Mouse (Mus musculus) MEL (cell line): Measurements from ENCODE around the gene Scn4a. TPM values are rescaled to one million over a fixed set of nuclear protein-coding genes. Genes with fewer than 3 reads are reported as not detected.

Experiments
- DNase-seq: peaks from one replicate; pipeline ENCODE4 v3.0.0; 2011; ENCODE audit warnings: low read depth, low spot score
- H3K27ac ChIP-seq: 2 replicates; pipeline ENCODE4 v1.5.1; 2012; ENCODE audit warnings: low read depth, mild to moderate bottlenecking, control low read depth, low read length, moderate library complexity; ENCODE audit not compliant: control insufficient read depth
- H3K27me3 ChIP-seq, 2 experiments: fragments of 150-350 bp in 1 of 2; sonication (generic) in 1 of 2; 2 replicates each; pipeline ENCODE4 v1.6.1; 2012; ENCODE audit warnings: low read length in 2 of 2, mild to moderate bottlenecking in 2 of 2, improper control_type of control experiment in 1 of 2, moderate library complexity in 1 of 2; ENCODE audit not compliant: insufficient read depth in 2 of 2, control insufficient read depth in 1 of 2
- H3K36me3 ChIP-seq, 2 experiments: 2 replicates each; pipeline ENCODE4 v1.6.1; 2012 to 2014; ENCODE audit warnings: low read length in 2 of 2, improper control_type of control experiment in 1 of 2, inconsistent platforms in 1 of 2, mild to moderate bottlenecking in 1 of 2; ENCODE audit not compliant: insufficient read depth in 2 of 2, control insufficient read depth in 1 of 2
- H3K4me1 ChIP-seq, 2 experiments: fragments of 150-350 bp in 1 of 2; sonication (generic) in 1 of 2; 2 replicates each; pipeline ENCODE4 v1.6.1; 2012; ENCODE audit warnings: low read length in 2 of 2, improper control_type of control experiment in 1 of 2, mild to moderate bottlenecking in 1 of 2; ENCODE audit not compliant: insufficient read depth in 2 of 2, control insufficient read depth in 1 of 2
- H3K4me3 ChIP-seq, 2 experiments: fragments of 150-350 bp in 1 of 2; sonication (generic) in 1 of 2; 2 replicates each; pipeline ENCODE4 v1.5.1; 2012; ENCODE audit warnings: low read depth in 2 of 2, low read length in 2 of 2, mild to moderate bottlenecking in 2 of 2, moderate library complexity in 2 of 2, control low read depth in 1 of 2, improper control_type of control experiment in 1 of 2; ENCODE audit not compliant: control insufficient read depth in 1 of 2, insufficient read depth in 1 of 2
- H3K79me2 ChIP-seq: 2 replicates; pipeline ENCODE4 v1.6.1; 2012; ENCODE audit warnings: mild to moderate bottlenecking, low read length, moderate library complexity; ENCODE audit not compliant: control insufficient read depth, poor library complexity, insufficient read depth
- H3K9ac ChIP-seq: 2 replicates; pipeline ENCODE4 v1.6.1; 2012; ENCODE audit warnings: low read depth, mild to moderate bottlenecking, control low read depth, low read length, moderate library complexity; ENCODE audit not compliant: control insufficient read depth, poor library complexity, severe bottlenecking
- H3K9me3 ChIP-seq: fragments of 150-350 bp; sonication (generic); replicated peaks from 2 replicates; pipeline ENCODE4 v1.6.1; 2012; ENCODE audit warnings: mild to moderate bottlenecking, low read length, improper control_type of control experiment, moderate library complexity; ENCODE audit not compliant: insufficient read depth
- BHLHE40 ChIP-seq: IDR thresholded peaks from 2 replicates; pipeline ENCODE4 v1.6.1; 2012; ENCODE audit warnings: low read depth, mild to moderate bottlenecking, inconsistent platforms, low read length, improper control_type of control experiment, borderline replicate concordance
- CHD1 ChIP-seq: IDR thresholded peaks from 2 replicates; pipeline ENCODE4 v1.6.1; 2012; ENCODE audit warnings: low read depth, mild to moderate bottlenecking, inconsistent platforms, low read length, improper control_type of control experiment
- CHD2 ChIP-seq: IDR thresholded peaks from 2 replicates; pipeline ENCODE4 v1.6.1; 2011; ENCODE audit warnings: low read length, improper control_type of control experiment
- CTCF ChIP-seq, 3 experiments: IDR thresholded peaks in 2 of 3; conservative IDR thresholded peaks in 1 of 3; 2 replicates each; pipeline ENCODE4 v1.5.1; 2011 to 2012; ENCODE audit warnings: low read length in 3 of 3, low read depth in 2 of 3, mild to moderate bottlenecking in 2 of 3, improper control_type of control experiment in 1 of 3, inconsistent platforms in 1 of 3, mixed read lengths in 1 of 3, moderate library complexity in 1 of 3; ENCODE audit not compliant: control insufficient read depth in 1 of 3, insufficient read depth in 1 of 3, poor library complexity in 1 of 3, severe bottlenecking in 1 of 3
- ELF1 ChIP-seq: IDR thresholded peaks from 2 replicates; pipeline ENCODE4 v1.6.1; 2014; ENCODE audit warnings: low read depth, mild to moderate bottlenecking, inconsistent platforms, low read length, improper control_type of control experiment, moderate library complexity
- EP300 ChIP-seq, 2 experiments: IDR thresholded peaks; 2 replicates each; pipeline ENCODE4 v1.6.1; 2011; ENCODE audit warnings: improper control_type of control experiment in 2 of 2, low read length in 2 of 2, low read depth in 1 of 2, mild to moderate bottlenecking in 1 of 2
- ETS1 ChIP-seq: IDR thresholded peaks from 2 replicates; pipeline ENCODE4 v1.6.1; 2012; ENCODE audit warnings: low read depth, mild to moderate bottlenecking, inconsistent platforms, low read length, improper control_type of control experiment, moderate library complexity
- JUND ChIP-seq: IDR thresholded peaks from 2 replicates; pipeline ENCODE4 v1.6.1; 2011; ENCODE audit warnings: low read depth, mild to moderate bottlenecking, improper control_type of control experiment, low read length
- MAZ ChIP-seq: IDR thresholded peaks from 2 replicates; pipeline ENCODE4 v1.6.1; 2012; ENCODE audit warnings: low read depth, mild to moderate bottlenecking, inconsistent platforms, low read length, improper control_type of control experiment
- MEF2A ChIP-seq: IDR thresholded peaks from 2 replicates; pipeline ENCODE4 v1.6.1; 2014; ENCODE audit warnings: low read depth, mild to moderate bottlenecking, inconsistent platforms, low read length, improper control_type of control experiment; ENCODE audit not compliant: poor library complexity, insufficient replicate concordance, severe bottlenecking; ENCODE audit errors: extremely low read depth
- MXI1 ChIP-seq: IDR thresholded peaks from 2 replicates; pipeline ENCODE4 v1.6.1; 2011; ENCODE audit warnings: mild to moderate bottlenecking, low read depth, low read length, improper control_type of control experiment
- MYB ChIP-seq: IDR thresholded peaks from 2 replicates; pipeline ENCODE4 v1.6.1; 2011; ENCODE audit warnings: mild to moderate bottlenecking, low read depth, low read length, improper control_type of control experiment
- MYC ChIP-seq: IDR thresholded peaks from 2 replicates; pipeline ENCODE4 v1.6.1; 2011; ENCODE audit warnings: low read depth, mild to moderate bottlenecking, low read length, improper control_type of control experiment, moderate library complexity
- NELFE ChIP-seq: IDR thresholded peaks from 2 replicates; pipeline ENCODE4 v1.6.1; 2011; ENCODE audit warnings: low read depth, low read length, improper control_type of control experiment
- POLR2A ChIP-seq, 2 experiments: IDR thresholded peaks; 2 replicates each; pipeline ENCODE4 v1.6.1; 2011 to 2012; ENCODE audit warnings: low read length in 2 of 2, mild to moderate bottlenecking in 2 of 2, control low read depth in 1 of 2, improper control_type of control experiment in 1 of 2, low read depth in 1 of 2, moderate library complexity in 1 of 2; ENCODE audit not compliant: control insufficient read depth in 1 of 2, insufficient read depth in 1 of 2, poor library complexity in 1 of 2
- POLR2AphosphoS2 ChIP-seq: IDR thresholded peaks from 2 replicates; pipeline ENCODE4 v1.6.1; 2011; ENCODE audit warnings: low read length, improper control_type of control experiment
- POLR2AphosphoS5 ChIP-seq: IDR thresholded peaks from 2 replicates; pipeline ENCODE4 v1.6.1; 2012; ENCODE audit warnings: low read depth, borderline replicate concordance, mild to moderate bottlenecking, inconsistent platforms, low read length, moderate library complexity, mixed read lengths
- RCOR1 ChIP-seq: IDR thresholded peaks from 2 replicates; pipeline ENCODE4 v1.6.1; 2012; ENCODE audit warnings: low read depth, mild to moderate bottlenecking, inconsistent platforms, low read length, improper control_type of control experiment
- SIN3A ChIP-seq: IDR thresholded peaks from 2 replicates; pipeline ENCODE4 v1.6.1; 2012; ENCODE audit warnings: low read length, improper control_type of control experiment, inconsistent platforms
- SMC3 ChIP-seq: IDR thresholded peaks from 2 replicates; pipeline ENCODE4 v1.6.1; 2011; ENCODE audit warnings: low read depth, low read length, improper control_type of control experiment
- TAL1 ChIP-seq: IDR thresholded peaks from 2 replicates; pipeline ENCODE4 v1.6.1; 2012; ENCODE audit warnings: mild to moderate bottlenecking, inconsistent platforms, low read length, moderate library complexity, mixed read lengths
- TBP ChIP-seq: IDR thresholded peaks from 2 replicates; pipeline ENCODE4 v1.8.0; 2011; ENCODE audit warnings: low read depth, low read length, improper control_type of control experiment
- TCF12 ChIP-seq: IDR thresholded peaks from 2 replicates; pipeline ENCODE4 v1.6.1; 2014; ENCODE audit warnings: low read depth, mild to moderate bottlenecking, inconsistent platforms, low read length, improper control_type of control experiment, moderate library complexity
- UBTF ChIP-seq: IDR thresholded peaks from 2 replicates; pipeline ENCODE4 v1.6.1; 2012; ENCODE audit warnings: low read depth, mild to moderate bottlenecking, inconsistent platforms, low read length, improper control_type of control experiment, moderate library complexity, borderline replicate concordance; ENCODE audit not compliant: insufficient read depth
- USF2 ChIP-seq, 2 experiments: IDR thresholded peaks; 2 replicates each; pipeline ENCODE4 v1.6.1; 2011 to 2012; ENCODE audit warnings: improper control_type of control experiment in 2 of 2, low read length in 2 of 2, borderline replicate concordance in 1 of 2, inconsistent platforms in 1 of 2, low read depth in 1 of 2, mild to moderate bottlenecking in 1 of 2; ENCODE audit not compliant: insufficient read depth in 1 of 2
- ZC3H11A ChIP-seq: IDR thresholded peaks from 2 replicates; pipeline ENCODE4 v1.6.1; 2012; ENCODE audit warnings: low read depth, mild to moderate bottlenecking, inconsistent platforms, low read length, improper control_type of control experiment
- ZKSCAN1 ChIP-seq: IDR thresholded peaks from 2 replicates; pipeline ENCODE4 v1.6.1; 2012; ENCODE audit warnings: low read depth, mild to moderate bottlenecking, inconsistent platforms, low read length, improper control_type of control experiment, moderate library complexity
- ZMIZ1 ChIP-seq: IDR thresholded peaks from 2 replicates; pipeline ENCODE4 v1.6.1; 2012; ENCODE audit warnings: low read depth, mild to moderate bottlenecking, inconsistent platforms, low read length, improper control_type of control experiment, moderate library complexity
- polyA plus RNA-seq, 2 experiments: library from polyadenylated mRNA; stranded (reverse) in 1 of 2; unstranded in 1 of 2; fragments of >175 nt in 1 of 2; fragments of >200 nt in 1 of 2; gene quantifications; 2 replicates each; pipeline versions ENCODE4 v1.2.1 to v1.2.4; 2012; ENCODE audit warnings: low replicate concordance in 2 of 2, low read depth in 1 of 2; ENCODE audit not compliant: insufficient read length in 2 of 2, insufficient read depth in 1 of 2, missing spikeins in 1 of 2
- total RNA-seq: library from RNA; depleted of rRNA; stranded (reverse); fragments of 300-350 nt; gene quantifications from 2 replicates; pipeline ENCODE4 v1.2.3, GENCODE M21; 2012

The Scn4a gene
- total and polyA plus RNA-seq, 3 experiments: 0.04 to 0.15 TPM; not detected in 1

DNA sequence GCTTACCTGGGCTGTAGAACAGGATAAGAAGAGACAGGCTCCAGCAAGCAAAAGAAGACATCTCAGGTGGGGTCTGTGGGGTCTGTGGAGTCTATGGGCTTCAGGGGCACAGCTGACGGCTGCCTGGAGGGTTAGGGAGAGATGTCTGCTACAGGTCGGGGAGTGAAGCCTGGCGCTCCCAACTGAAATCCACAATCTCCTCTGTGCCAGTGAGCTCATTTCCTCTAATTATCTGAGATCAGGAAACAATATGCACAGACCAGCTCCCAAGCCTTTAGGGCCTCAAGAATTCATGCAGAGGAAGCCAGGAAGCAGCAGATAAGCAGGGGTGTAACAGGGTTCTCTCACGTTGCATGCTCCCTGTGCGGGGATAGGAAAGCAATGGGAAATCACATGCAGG, 29.3 kb upstream of the Scn4a start (continued):
- TF ChIP-seq RCOR1: peak; percentile 95
- peak; percentile 80 for TF ChIP-seq JUND

GRCm38 (mm10) chr11:106381883-106382282, 28.8 kb upstream of the Scn4a start:
- peak overlapping the region; percentile 85 for H3K27ac ChIP-seq
- H3K4me1 ChIP-seq: peaks cover 15 to 36% of the 10 kb centered on the region in 2 experiments
- DNase-seq: peak; percentile 42
- peak overlapping the region; percentile 60 for H3K9ac ChIP-seq
- peaks cover 18% of the 10 kb centered on the region for H3K79me2 ChIP-seq
- H3K27me3 ChIP-seq: no peaks in the 10 kb centered on the region
- peaks cover 0 to 33% of the 10 kb centered on the region in 2 experiments; a peak in 2 of 4 replicates for H3K36me3 ChIP-seq
- no peak for TF ChIP-seq JUND
- TF ChIP-seq CTCF (IDR thresholded peaks at IDR 0.05 in 2 of 3, conservative IDR thresholded peaks at IDR 0.05 in 1 of 3; ENCODE audit: control insufficient read depth in 1 of 3, insufficient read depth in 1 of 3, low read depth in 2 of 3, low read length in 3 of 3, poor library complexity in 1 of 3, severe bottlenecking in 1 of 3): peak in 2 of 3 experiments; percentile 10 to 26; a peak in 1 of 6 replicates
- TF ChIP-seq EP300 (IDR thresholded peaks at IDR 0.05; ENCODE audit: low read depth in 1 of 2, low read length in 2 of 2): no peak
- peak; percentile 32; the same call in 1 of the 2 replicates for TF ChIP-seq ETS1
- TF ChIP-seq TBP: 0 out of 2 replicates have a peak, but pooled peaks have one; percentile 18
- no peaks in the 10 kb centered on the region for H3K9me3 ChIP-seq
- H3K4me3 ChIP-seq: peak overlapping the region; percentile 57 to 89

DNA sequence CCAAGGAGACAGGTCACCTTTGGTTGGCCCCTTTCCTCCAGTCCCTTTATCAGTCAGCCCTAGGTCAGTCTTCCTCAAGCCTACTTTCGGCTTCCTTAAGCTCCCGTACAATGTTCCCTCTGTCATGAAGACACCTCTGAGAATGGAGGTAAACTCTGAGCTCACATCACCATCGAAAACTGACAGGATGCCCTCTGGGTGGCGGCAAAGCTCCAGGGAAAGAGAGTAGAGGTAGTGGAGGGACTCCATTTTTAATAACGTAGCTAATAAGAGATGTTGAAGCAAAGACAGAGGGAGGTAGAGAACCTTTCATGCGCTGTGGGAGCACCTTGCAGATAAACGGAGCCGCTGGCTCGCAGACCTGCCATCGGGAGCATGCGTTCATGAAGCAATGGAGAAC, 27.9 kb upstream of the Scn4a start:
- DNase-seq: peak; percentile 61
- peaks cover 18% of the 10 kb centered on the region for H3K79me2 ChIP-seq
- H3K9me3 ChIP-seq: no peaks in the 10 kb centered on the region
- peaks cover 13 to 33% of the 10 kb centered on the region in 2 experiments for H3K4me1 ChIP-seq
- H3K27ac ChIP-seq: no peak overlapping the region
- H3K27me3 ChIP-seq: no peaks in the 10 kb centered on the region
- H3K36me3 ChIP-seq: peaks cover 0 to 28% of the 10 kb centered on the region in 2 experiments; a peak in 2 of 4 replicates
- H3K9ac ChIP-seq: peak overlapping the region; percentile 60
- peak overlapping the region; percentile 57 to 89 for H3K4me3 ChIP-seq
- TF ChIP-seq ZMIZ1 (no peak), POLR2AphosphoS5 (no peak), CHD1 (no peak), CTCF (IDR thresholded peaks at IDR 0.05 in 2 of 3, conservative IDR thresholded peaks at IDR 0.05 in 1 of 3; ENCODE audit: control insufficient read depth in 1 of 3, insufficient read depth in 1 of 3, low read depth in 2 of 3, low read length in 3 of 3, poor library complexity in 1 of 3, severe bottlenecking in 1 of 3) (peak in 2 of 3 experiments; percentile 49 to 69; a peak in 4 of 6 replicates), MYB (no peak), ZC3H11A (peak; percentile 46), NELFE (no peak), TCF12 (no peak), BHLHE40 (no peak), MEF2A (no peak), USF2 (IDR thresholded peaks at IDR 0.05; ENCODE audit: borderline replicate concordance in 1 of 2, insufficient read depth in 1 of 2, low read depth in 1 of 2, low read length in 2 of 2) (no peak), POLR2AphosphoS2 (no peak), MAZ (no peak), MXI1 (no peak), JUND (no peak), EP300 (IDR thresholded peaks at IDR 0.05; ENCODE audit: low read depth in 1 of 2, low read length in 2 of 2) (no peak), SMC3 (peak; percentile 61), TBP (no peak), CHD2 (no peak), ZKSCAN1 (no peak), MYC (no peak), SIN3A (0 out of 2 replicates have a peak, but pooled peaks have one; percentile 16), ELF1 (no peak), RCOR1 (no peak), UBTF (no peak), TAL1 (no peak), POLR2A (IDR thresholded peaks at IDR 0.05; ENCODE audit: control insufficient read depth in 1 of 2, insufficient read depth in 1 of 2, low read depth in 1 of 2, low read length in 2 of 2, poor library complexity in 1 of 2) (no peak)
